Mouse (Mus musculus) ES-Bruce4 (cell line): ENCODE data around the gene Tcf7. TPM values are rescaled to one million over a fixed set of nuclear protein-coding genes. Genes with fewer than 3 reads are reported as not detected.

ENCODE experiments used
- H3K27ac ChIP-seq: 2 replicates; pipeline ENCODE4 v1.5.1; 2012; ENCODE audit warnings: low read length, inconsistent platforms; ENCODE audit not compliant: insufficient read depth
- H3K27me3 ChIP-seq: 2 replicates; pipeline ENCODE4 v1.6.1; 2012; ENCODE audit warnings: mild to moderate bottlenecking, low read length, inconsistent platforms; ENCODE audit not compliant: control insufficient read depth, poor library complexity, insufficient read depth, severe bottlenecking
- H3K36me3 ChIP-seq: 2 replicates; pipeline ENCODE4 v1.6.1; 2012; ENCODE audit warnings: inconsistent platforms, mild to moderate bottlenecking, low read length, moderate library complexity; ENCODE audit not compliant: control insufficient read depth, poor library complexity, insufficient read depth, severe bottlenecking
- H3K4me1 ChIP-seq: one replicate; pipeline ENCODE4 v1.8.1; 2011; ENCODE audit warnings: low read length; ENCODE audit not compliant: control insufficient read depth, insufficient read depth
- H3K4me3 ChIP-seq: 2 replicates; pipeline ENCODE4 v1.5.1; 2011; ENCODE audit warnings: low read depth, mild to moderate bottlenecking, low read length
- H3K9ac ChIP-seq: 2 replicates; pipeline ENCODE4 v1.6.1; 2012; ENCODE audit warnings: low read depth, mild to moderate bottlenecking, inconsistent platforms; ENCODE audit not compliant: poor library complexity, severe bottlenecking
- H3K9me3 ChIP-seq: replicated peaks from 2 replicates; pipeline ENCODE4 v1.6.1; 2012; ENCODE audit warnings: mild to moderate bottlenecking, low read length, inconsistent platforms; ENCODE audit not compliant: control insufficient read depth, poor library complexity, insufficient read depth, severe bottlenecking
- CTCF ChIP-seq: IDR thresholded peaks from one replicate; pipeline ENCODE4 v1.8.1; 2011; ENCODE audit warnings: low read depth, low read length
- EP300 ChIP-seq: IDR thresholded peaks from 2 replicates; pipeline ENCODE4 v1.6.1; 2011; ENCODE audit warnings: low read depth, low read length; ENCODE audit not compliant: insufficient read depth
- POLR2A ChIP-seq: IDR thresholded peaks from one replicate; pipeline ENCODE4 v1.8.1; 2011; ENCODE audit warnings: low read length; ENCODE audit not compliant: insufficient read depth
- polyA plus RNA-seq: library from polyadenylated mRNA; stranded (reverse); fragments of >200 nt; gene quantifications from 2 replicates; pipeline ENCODE4 v1.2.4, GENCODE M21; 2011; ENCODE audit warnings: low read depth; ENCODE audit not compliant: missing spikeins, insufficient read depth, insufficient read length

The Tcf7 gene
- polyA plus RNA-seq, 1 experiment = 68.6 TPM

DNA sequence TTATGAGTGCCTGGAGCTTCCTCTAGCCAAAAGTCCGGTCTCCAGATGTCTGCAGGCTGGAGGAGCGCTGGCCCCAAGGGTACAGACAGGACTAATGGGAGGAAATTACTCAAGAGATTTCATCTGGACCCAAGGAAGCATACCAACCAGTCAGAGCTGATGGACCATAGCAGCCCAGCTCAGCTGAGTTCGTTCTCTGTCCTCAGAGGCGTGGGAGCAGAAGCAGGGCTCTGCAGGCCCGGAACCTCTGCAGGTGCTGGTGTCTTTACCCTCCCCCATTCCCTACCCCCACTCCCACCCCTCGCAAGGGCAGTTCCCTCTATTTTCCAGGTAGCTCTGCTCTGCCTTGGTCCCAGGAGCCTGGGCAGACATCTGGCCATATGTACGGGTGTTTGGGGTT is 9.5 kb upstream of the Tcf7 start:
- no peak overlapping the region for H3K4me3 ChIP-seq
- H3K27ac ChIP-seq = no peak overlapping the region
- H3K9me3 ChIP-seq = no peaks in the 10 kb centered on the region
- no peaks in the 10 kb centered on the region for H3K27me3 ChIP-seq
- H3K9ac ChIP-seq = no peak overlapping the region
- no peaks in the 10 kb centered on the region for H3K36me3 ChIP-seq
- peaks cover 3% of the 10 kb centered on the region for H3K4me1 ChIP-seq
- no peak for TF ChIP-seq POLR2A

GRCm38 (mm10) chr11:52286958-52287305 is 4.1 kb upstream of the Tcf7 start:
- Histone ChIP-seq H3K9ac (no peak overlapping the region), H3K4me1 (peaks cover 6% of the 10 kb centered on the region), H3K27me3 (no peaks in the 10 kb centered on the region)

DNA sequence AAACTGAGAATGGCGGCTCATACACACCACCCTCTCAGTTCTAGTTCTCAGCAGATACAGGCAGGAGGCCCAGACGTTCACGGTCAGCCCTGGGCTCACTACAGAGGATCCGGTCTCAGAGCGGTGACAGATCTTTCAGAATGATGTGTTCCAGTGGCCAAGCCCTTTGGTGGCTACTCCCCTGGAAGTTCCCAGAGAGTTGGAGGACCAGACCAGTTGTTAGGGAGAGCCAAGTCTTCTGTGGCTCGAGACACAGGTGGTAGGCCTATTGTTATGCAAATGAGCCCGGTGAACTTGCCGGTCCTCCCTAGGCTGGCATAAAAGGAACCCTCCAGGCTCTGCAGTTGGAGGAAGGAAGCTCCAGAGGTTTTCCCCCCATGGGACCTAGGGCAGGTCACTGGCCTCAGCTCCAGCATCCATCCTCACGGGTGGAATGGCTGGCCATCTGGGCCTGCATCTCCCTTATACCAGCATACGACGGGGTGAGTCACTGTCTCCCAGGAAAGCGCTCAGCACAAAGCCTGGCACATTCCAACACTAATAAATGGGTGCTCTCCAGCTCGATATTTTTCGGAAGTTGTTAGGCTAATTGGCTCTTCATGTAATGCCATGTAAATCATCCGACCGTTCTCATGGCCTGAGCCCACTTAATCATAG is 3.6 kb upstream of the Tcf7 start:
- H3K9me3 ChIP-seq = no peaks in the 10 kb centered on the region
- no peak overlapping the region for H3K9ac ChIP-seq
- no peaks in the 10 kb centered on the region for H3K36me3 ChIP-seq
- H3K27ac ChIP-seq = peak overlapping the region; percentile 24; the same call in 1 of the 2 replicates
- no peak for TF ChIP-seq CTCF
- peak; percentile 48; the same call in 1 of the 2 replicates for TF ChIP-seq EP300
- no peak overlapping the region for H3K4me3 ChIP-seq
- peaks cover 6% of the 10 kb centered on the region for H3K4me1 ChIP-seq
- no peaks in the 10 kb centered on the region for H3K27me3 ChIP-seq

More at GRCm38 (mm10) chr11:52286958-52287305, 4.1 kb upstream of the Tcf7 start:
- Histone ChIP-seq H3K4me3 (no peak overlapping the region), H3K27ac (peak overlapping the region; percentile 24; the same call in 1 of the 2 replicates), H3K36me3 (no peaks in the 10 kb centered on the region), H3K9me3 (no peaks in the 10 kb centered on the region)
- no peak for TF ChIP-seq POLR2A
- TF ChIP-seq EP300 = no peak
- TF ChIP-seq CTCF = no peak

DNA sequence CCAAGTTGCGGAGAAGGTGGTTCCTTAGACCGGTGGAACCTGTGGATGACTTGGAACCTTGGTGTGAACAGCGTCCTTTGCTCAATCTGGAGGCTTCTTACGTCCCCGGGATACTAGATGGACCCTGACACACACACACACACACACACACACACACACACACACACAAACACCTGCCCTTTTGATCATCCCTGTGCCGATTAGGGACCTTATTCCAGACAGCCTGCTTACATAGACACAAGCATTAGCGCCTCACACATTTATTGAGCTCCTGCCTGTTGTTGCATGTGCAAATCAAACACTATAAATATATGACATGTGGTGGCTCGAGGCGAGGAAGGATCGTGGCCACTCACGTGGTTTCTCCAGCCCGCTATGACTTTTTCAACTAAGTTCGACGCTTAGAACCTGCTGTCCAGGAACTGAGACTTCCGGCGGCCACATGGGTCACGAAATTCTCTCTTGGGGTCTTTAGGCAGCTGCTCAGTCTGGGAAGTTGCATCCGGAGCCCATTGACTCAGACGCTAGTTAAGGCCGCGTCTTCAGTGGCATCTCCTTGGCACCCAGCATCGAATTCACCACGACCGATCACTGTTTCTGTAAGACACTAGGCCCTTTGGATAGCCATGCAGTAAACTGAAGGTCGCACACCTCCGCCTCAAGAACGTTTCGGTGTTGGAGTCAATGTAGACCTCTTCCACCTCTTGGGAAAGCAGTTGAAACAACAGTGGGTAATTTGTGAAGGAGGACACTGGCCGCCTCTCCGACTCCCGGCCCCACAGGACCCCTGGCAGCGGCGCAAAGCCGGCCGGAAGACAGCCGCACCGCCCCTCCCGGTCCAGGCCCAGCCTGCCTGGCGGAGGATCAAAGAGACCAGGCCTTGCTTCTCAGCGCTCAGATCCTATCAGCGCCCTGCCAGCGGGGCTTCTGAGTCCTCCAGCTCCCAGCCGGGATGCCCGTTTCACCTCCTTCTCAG is 1.1 kb upstream of the Tcf7 start:
- Histone ChIP-seq H3K27me3 (no peaks in the 10 kb centered on the region), H3K27ac (no peak overlapping the region), H3K36me3 (no peaks in the 10 kb centered on the region), H3K9ac (peak overlapping the region; percentile 39; the same call in 1 of the 2 replicates), H3K4me1 (peaks cover 6% of the 10 kb centered on the region), H3K9me3 (no peaks in the 10 kb centered on the region), H3K4me3 (peak overlapping the region; percentile 48)
- TF ChIP-seq EP300 (no peak), CTCF (no peak), POLR2A (no peak)

- Histone ChIP-seq H3K27ac (no peak overlapping the region), H3K4me1 (peaks cover 6% of the 10 kb centered on the region), H3K27me3 (no peaks in the 10 kb centered on the region)
Observed at GRCm38 (mm10) chr11:52282420-52282773, 417 bp downstream of the Tcf7 start.

More at GRCm38 (mm10) chr11:52282420-52282773, 417 bp downstream of the Tcf7 start:
- TF ChIP-seq EP300 = peak; percentile 15; the same call in 1 of the 2 replicates
- TF ChIP-seq POLR2A = no peak
- peak overlapping the region; percentile 78 for H3K9ac ChIP-seq
- H3K4me3 ChIP-seq = peak overlapping the region; percentile 94
- no peaks in the 10 kb centered on the region for H3K9me3 ChIP-seq
- H3K36me3 ChIP-seq = 0 out of 2 replicates have a peak, but pooled peaks cover 5% of the 10 kb centered on the region
